Mouse (Mus musculus) heart, embryonic 12.5 days (tissue): Measurements from ENCODE around the gene Zc3h7b. TPM values are rescaled to one million over a fixed set of nuclear protein-coding genes. Genes with fewer than 3 reads are reported as not detected.

Experiments used
- ATAC-seq: fragments of 200-750 bp; cut with Nextera tagmentation; 2 replicates; pipeline ENCODE4 v1.8.0; 2017; ENCODE audit warnings: moderate TSS enrichment, moderate library complexity; ENCODE audit not compliant: insufficient number of reproducible peaks, low FRiP score
- H3K27ac ChIP-seq: fragments of 300-500 bp; sonication (generic); 2 replicates; pipeline ENCODE4 v1.5.1; 2016; ENCODE audit warnings: mild to moderate bottlenecking, moderate library complexity; ENCODE audit not compliant: poor library complexity, severe bottlenecking
- H3K27me3 ChIP-seq: fragments of 300-500 bp; sonication (generic); replicated peaks from 2 replicates; pipeline ENCODE4 v1.6.1; 2016; ENCODE audit warnings: mild to moderate bottlenecking, moderate library complexity
- H3K36me3 ChIP-seq: fragments of 300-500 bp; sonication (generic); 2 replicates; pipeline ENCODE4 v1.6.1; 2016; ENCODE audit warnings: mild to moderate bottlenecking, moderate library complexity
- H3K4me1 ChIP-seq: fragments of 300-500 bp; sonication (generic); replicated peaks from 2 replicates; pipeline ENCODE4 v1.6.1; 2016; ENCODE audit warnings: mild to moderate bottlenecking
- H3K4me2 ChIP-seq: fragments of 300-500 bp; sonication (generic); 2 replicates; pipeline ENCODE4 v1.6.1; 2016; ENCODE audit warnings: mild to moderate bottlenecking, moderate library complexity
- H3K4me3 ChIP-seq: fragments of 300-500 bp; sonication (generic); 2 replicates; pipeline ENCODE4 v1.5.1; 2016; ENCODE audit warnings: mild to moderate bottlenecking
- H3K9ac ChIP-seq: fragments of 300-500 bp; sonication (generic); 2 replicates; pipeline ENCODE4 v1.6.1; 2016; ENCODE audit warnings: mild to moderate bottlenecking, moderate library complexity
- H3K9me3 ChIP-seq: fragments of 300-500 bp; sonication (generic); replicated peaks from 2 replicates; pipeline ENCODE4 v1.6.1; 2016; ENCODE audit warnings: mild to moderate bottlenecking, moderate library complexity
- WGBS: fragments of 180-500 bp; shearing (Covaris S2); methylation state at CpG from one replicate; pipeline ENCODE4 v1.1.7; 2016; 5-methylcytosine and 5-hydroxymethylcytosine counted together
- polyA plus RNA-seq: library from polyadenylated mRNA; unstranded; fragments of >200 nt; fragmentation: Nextera tagmentation; extraction: Ambion mirVana; gene quantifications from 2 replicates; pipeline ENCODE4 v1.2.1, GENCODE M21; 2016

Zc3h7b gene
- polyA plus RNA-seq, 1 experiment from 2014 or later = 27.4 TPM

DNA sequence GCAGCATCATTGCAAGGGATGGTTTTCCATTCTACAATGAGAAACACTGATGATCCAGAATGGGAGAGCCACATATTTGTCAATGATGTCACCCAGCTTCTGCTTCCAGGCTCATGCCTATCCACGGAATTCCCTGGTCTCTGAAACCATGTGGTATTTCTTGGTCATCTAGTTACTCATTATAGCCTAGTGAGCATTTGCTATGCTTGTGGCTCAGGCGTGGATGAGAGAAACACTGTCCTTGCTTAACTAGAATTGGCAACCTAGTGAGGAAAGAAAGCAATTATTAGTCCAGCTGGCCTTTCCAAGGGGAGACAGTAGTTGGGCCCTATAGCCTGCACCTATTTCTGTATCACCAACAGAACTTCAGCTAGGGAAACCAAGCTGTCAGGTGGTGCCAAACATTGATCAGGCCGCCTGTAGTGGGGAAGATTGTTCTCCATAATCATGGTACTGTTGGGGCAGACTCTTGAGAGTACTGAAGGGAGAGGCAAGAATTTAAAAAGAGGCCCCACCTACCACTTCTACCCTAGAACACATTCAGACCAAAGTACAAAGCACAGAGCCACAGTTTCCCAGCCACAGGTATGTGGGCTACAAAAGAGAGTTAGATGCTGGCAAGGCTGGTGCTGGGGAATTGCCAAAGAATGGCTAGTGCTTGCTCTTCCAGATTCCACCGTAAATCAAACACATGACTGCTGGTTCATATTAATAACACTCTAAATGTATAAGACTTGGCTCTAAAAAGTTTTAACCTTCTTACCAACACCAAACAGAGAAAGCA, 62.0 kb downstream of the Zc3h7b start:
- peaks cover 58% of the 10 kb centered on the region for H3K4me1 ChIP-seq
- no peaks in the 10 kb centered on the region for H3K9me3 ChIP-seq
- WGBS = 76% methylated on average over 4 of the region's 4 CpGs
- no peaks in the 10 kb centered on the region for H3K36me3 ChIP-seq
- H3K27me3 ChIP-seq = no peaks in the 10 kb centered on the region
- no peak overlapping the region for H3K4me2 ChIP-seq
- no peak for ATAC-seq
- H3K4me3 ChIP-seq = no peak overlapping the region
- no peak overlapping the region for H3K27ac ChIP-seq
- no peak overlapping the region for H3K9ac ChIP-seq

DNA sequence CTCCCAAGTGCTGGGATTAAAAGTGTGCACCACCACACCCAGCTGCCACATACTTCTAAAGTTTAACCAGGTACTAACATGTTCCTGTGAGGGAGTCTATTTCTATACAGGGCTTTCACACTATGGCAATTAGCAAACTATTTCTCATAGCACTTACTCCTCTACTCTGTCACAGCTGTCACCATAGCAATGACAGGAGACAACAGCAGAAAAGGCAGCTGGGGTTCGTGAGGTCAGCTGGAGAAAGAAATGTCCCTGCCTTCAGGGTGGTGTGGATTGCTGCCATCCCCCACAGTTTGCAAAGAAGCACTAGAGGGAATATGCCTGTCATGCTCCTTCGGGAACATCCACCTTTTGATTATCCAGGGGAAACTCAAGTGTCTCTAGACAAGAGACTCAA, 63.9 kb downstream of the Zc3h7b start:
- no peak overlapping the region for H3K9ac ChIP-seq
- H3K27me3 ChIP-seq = no peaks in the 10 kb centered on the region
- no peaks in the 10 kb centered on the region for H3K9me3 ChIP-seq
- no peak for ATAC-seq
- peaks cover 55% of the 10 kb centered on the region for H3K4me1 ChIP-seq
- H3K36me3 ChIP-seq = no peaks in the 10 kb centered on the region
- no peak overlapping the region for H3K4me2 ChIP-seq
- 53% methylated on average over 2 of the region's 2 CpGs for WGBS
- H3K27ac ChIP-seq = no peak overlapping the region
- no peak overlapping the region for H3K4me3 ChIP-seq

DNA sequence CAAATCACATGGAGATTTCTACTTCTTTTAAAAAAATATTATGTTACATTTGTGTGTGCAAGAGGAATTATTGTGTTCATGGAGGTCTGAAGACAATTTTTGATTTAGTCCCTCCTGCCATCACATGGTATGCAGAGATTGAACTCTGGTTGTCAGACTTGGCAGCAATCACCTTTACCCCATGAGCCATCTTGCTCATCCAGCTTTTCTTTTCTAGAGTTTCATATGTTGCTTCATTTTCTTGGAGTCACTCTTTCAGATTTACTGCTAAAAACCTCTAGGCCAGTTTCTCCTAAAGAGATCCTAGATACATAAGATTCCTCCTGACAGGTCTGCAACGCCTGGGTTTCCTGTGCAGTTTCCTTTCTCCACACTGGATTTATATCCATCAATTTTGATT, 64.7 kb downstream of the Zc3h7b start:
- Histone ChIP-seq H3K4me2 (peak overlapping the region; percentile 80), H3K36me3 (no peaks in the 10 kb centered on the region), H3K9me3 (no peaks in the 10 kb centered on the region), H3K4me1 (peaks cover 49% of the 10 kb centered on the region), H3K9ac (peak overlapping the region; percentile 71; the same call in 1 of the 2 replicates), H3K27ac (peak overlapping the region; percentile 82), H3K4me3 (peak overlapping the region; percentile 65), H3K27me3 (no peaks in the 10 kb centered on the region)
- WGBS = 45% methylated on average over 1 of the region's 1 CpGs
- no peak for ATAC-seq

DNA sequence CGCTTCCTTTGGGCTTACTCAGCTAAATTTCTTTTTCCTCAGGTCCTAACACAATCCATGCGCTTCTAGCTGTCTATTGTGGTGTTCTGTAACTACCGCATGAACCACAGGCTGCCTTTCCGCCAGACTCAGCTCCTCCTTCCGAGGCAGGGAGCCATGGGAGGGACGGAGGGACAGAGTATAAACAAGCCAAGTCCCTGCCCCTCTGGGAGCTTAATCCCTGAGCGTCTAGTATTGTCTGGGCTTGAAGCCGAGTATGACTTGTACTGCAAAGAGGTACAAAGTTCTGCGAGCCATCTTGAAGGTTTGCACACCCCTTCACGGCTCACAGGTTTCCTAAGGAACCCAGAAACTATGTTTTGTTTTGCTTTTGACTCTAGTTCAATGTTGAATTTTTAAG, 65.3 kb downstream of the Zc3h7b start:
- no peak for ATAC-seq
- peak overlapping the region; percentile 65 for H3K4me3 ChIP-seq
- peak overlapping the region; percentile 80 for H3K4me2 ChIP-seq
- peak overlapping the region; percentile 71 for H3K9ac ChIP-seq
- no peaks in the 10 kb centered on the region for H3K9me3 ChIP-seq
- H3K4me1 ChIP-seq = peaks cover 43% of the 10 kb centered on the region
- H3K27me3 ChIP-seq = no peaks in the 10 kb centered on the region
- WGBS = 1% methylated on average over 10 of the region's 10 CpGs
- peak overlapping the region; percentile 82 for H3K27ac ChIP-seq
- peaks cover 3% of the 10 kb centered on the region for H3K36me3 ChIP-seq

DNA sequence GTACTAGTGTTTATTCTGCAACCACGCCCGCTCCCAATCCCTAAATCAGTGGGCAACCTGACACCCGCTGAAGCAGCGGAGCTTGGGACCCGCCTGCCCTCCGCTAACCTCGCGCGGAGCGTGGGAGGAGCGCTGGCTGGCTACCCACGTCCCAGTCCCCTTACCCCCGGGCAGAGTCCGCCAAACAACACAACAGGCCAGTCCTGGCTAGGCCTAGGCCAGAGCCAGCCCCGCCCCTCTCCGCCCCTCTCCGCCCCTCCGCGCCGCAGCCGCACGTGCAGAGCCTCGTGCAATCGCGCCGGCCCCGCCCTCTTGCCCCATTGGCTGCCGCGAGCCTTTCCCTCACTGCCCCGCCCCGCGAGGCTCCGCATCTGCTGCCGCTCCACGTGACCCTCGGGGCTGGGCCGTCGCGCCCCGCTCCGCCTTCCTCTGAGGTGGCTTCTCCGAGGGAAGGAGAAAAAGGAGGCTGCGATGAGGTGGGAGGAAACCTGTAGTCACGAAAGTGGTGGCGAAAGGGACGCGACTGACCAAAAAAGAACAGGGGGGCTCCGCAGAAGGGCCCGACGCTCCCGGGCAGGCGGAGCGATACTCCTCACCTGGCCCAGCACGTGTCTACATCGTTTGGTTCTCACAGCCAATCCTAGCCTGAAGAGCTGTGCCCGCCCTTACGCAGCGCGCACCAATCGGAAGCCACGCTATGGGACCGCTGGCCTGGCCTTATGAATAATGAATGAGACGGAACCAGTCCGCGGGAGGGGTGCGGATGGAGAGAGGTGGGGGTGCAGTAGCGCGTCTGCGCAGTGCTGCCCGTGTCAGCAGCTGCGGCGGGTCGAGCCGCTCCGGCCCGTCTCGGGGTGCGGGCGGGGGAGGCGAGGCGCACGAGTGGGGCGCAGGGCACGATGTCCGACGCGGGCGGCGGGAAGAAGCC, 66.1 kb downstream of the Zc3h7b start:
- Histone ChIP-seq H3K27ac (peak overlapping the region; percentile 82), H3K9me3 (no peaks in the 10 kb centered on the region), H3K4me2 (peak overlapping the region; percentile 80), H3K9ac (peak overlapping the region; percentile 81), H3K36me3 (peaks cover 10% of the 10 kb centered on the region), H3K27me3 (no peaks in the 10 kb centered on the region), H3K4me1 (peaks cover 35% of the 10 kb centered on the region), H3K4me3 (peak overlapping the region; percentile 65)
- peak; percentile 97 for ATAC-seq
- WGBS = under 1% methylated on average over 86 of the region's 89 CpGs

DNA sequence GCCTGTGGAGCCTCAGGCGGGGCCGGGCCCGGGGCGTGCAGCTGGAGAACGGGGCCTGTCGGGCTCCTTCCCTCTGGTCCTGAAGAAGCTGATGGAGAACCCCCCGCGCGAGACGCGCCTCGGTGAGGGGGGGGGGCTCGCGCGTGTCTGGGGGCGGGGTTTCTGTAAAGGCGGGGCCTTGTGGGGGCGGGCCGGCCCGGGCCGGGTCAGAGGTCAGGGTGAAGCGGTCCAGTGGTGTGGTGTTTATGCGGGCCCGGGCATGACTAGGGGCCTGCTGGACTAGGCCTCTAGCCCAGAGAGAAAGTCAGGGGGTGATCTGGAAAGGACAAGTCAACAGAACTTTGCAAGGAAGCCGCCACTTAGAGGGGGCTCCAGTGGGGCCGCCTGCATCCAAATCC, 66.7 kb downstream of the Zc3h7b start:
- no peaks in the 10 kb centered on the region for H3K9me3 ChIP-seq
- WGBS = under 1% methylated on average over 25 of the region's 26 CpGs
- H3K27ac ChIP-seq = peak overlapping the region; percentile 60
- peak overlapping the region; percentile 81 for H3K9ac ChIP-seq
- no peaks in the 10 kb centered on the region for H3K27me3 ChIP-seq
- peaks cover 15% of the 10 kb centered on the region for H3K36me3 ChIP-seq
- peak overlapping the region; percentile 65 for H3K4me3 ChIP-seq
- peaks cover 29% of the 10 kb centered on the region for H3K4me1 ChIP-seq
- ATAC-seq = peak; percentile 50
- H3K4me2 ChIP-seq = peak overlapping the region; percentile 80

DNA sequence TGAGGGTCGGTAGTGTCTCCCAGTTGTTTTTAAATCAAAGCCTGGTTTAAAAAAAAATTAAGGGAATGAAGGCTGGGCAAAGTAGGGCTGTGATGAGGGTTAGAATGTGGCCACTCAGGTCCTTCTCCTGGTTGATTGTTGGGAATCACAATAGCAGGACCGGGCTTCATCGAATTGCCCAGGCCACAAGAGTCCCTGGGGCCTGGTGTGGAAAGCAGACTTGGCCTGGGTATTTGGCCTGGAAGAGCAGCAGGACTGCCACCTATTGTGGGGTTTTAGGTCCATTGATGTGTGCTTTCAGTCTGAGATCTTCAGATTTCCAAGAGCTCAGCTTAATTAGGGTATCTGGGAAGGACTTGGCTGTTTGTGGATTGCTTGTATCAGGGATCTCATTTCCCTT, 67.4 kb downstream of the Zc3h7b start:
- H3K4me2 ChIP-seq = peak overlapping the region; percentile 80
- peaks cover 27% of the 10 kb centered on the region for H3K4me1 ChIP-seq
- H3K4me3 ChIP-seq = peak overlapping the region; percentile 65
- peak overlapping the region; percentile 81 for H3K9ac ChIP-seq
- 45% methylated on average over 3 of the region's 3 CpGs for WGBS
- peaks cover 22% of the 10 kb centered on the region for H3K36me3 ChIP-seq
- H3K9me3 ChIP-seq = no peaks in the 10 kb centered on the region
- no peak overlapping the region for H3K27ac ChIP-seq
- no peaks in the 10 kb centered on the region for H3K27me3 ChIP-seq
- ATAC-seq = no peak

DNA sequence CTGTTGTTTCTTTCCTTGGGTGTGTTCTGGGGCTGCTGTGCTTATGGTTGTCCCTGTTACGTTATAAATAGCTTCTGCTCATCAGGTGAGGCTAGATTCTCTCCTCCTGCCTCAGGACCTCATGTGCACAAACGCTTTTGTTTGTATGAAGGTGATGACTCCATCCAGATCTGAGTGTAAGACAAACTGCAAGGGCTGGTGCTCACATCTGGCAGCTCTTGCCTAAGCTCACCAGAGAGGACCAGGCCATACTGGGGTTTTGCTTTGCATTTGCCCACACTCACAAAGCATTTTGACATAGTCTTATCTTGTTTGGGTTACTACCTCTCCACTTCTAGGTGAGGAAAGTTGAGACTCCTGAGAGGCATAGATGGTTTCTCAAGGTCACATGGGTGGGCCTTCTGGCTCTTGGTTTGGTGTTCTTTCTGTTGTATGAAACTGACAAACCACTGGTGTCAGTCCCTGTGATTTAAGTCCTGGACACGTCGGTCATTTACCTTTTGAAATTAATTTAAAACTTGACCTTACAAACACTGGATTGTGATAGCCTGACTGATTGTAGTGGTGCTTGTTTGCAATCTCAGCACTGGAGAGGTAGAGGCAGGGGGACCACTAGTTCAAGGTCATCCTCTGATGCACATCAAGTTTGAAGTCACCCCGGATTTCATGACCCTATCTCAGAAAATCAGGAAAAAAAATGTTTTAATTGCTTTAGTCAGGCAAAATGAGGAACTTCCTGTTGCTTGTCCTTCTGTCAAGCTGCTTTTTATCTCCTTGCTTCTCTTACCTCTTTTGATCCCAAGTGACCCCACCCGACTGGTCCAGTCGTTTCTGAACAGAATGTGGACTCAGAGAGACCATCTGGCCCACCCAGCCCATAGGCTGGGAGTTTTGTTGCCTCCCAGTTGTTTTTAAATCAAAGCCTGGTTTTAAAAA, 68.1 kb downstream of the Zc3h7b start:
- H3K27me3 ChIP-seq = no peaks in the 10 kb centered on the region
- WGBS = 64% methylated on average over 7 of the region's 7 CpGs
- no peak overlapping the region for H3K27ac ChIP-seq
- H3K4me2 ChIP-seq = peak overlapping the region; percentile 80
- no peaks in the 10 kb centered on the region for H3K9me3 ChIP-seq
- peak overlapping the region; percentile 81; the same call in 1 of the 2 replicates for H3K9ac ChIP-seq
- peaks cover 27% of the 10 kb centered on the region for H3K4me1 ChIP-seq
- no peak overlapping the region; the same call in 1 of the 2 replicates for H3K4me3 ChIP-seq
- ATAC-seq = no peak
- peaks cover 27% of the 10 kb centered on the region for H3K36me3 ChIP-seq

DNA sequence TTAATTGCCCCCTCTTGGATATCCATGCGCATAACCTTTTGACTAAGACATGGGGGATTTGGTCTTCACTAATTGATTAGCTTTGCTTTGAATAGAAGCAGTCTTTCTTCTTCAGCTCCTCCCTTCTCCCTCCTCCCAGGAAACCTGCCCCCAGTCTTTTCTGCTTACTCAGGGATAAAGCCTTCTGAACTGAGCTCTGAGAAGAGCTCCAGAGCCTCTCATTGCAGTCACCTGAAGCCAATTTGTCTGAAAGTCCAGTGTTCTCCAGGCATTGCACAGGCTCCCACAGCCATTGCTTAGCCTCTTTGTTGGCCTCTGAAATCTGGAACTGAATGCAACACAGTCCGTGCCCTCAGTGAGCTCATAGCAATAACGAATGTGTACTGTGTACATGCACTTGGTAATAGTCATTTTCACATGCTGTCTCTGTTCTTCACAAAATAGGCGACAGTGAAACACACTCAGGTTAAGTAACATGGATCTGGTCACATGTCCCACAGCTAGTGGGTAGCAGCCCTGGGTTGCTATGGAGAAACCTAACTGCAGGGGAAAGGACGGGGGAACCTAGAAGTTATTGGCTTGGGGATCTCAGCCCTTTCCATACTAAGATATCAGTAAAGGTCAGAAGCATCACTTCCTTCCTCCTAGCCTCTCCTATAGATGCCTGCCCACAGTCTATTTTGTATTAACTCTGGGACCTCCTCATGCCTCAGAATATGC, 69.3 kb downstream of the Zc3h7b start:
- H3K4me2 ChIP-seq = no peak overlapping the region
- peaks cover 21% of the 10 kb centered on the region for H3K4me1 ChIP-seq
- no peak for ATAC-seq
- 72% methylated on average over 5 of the region's 5 CpGs for WGBS
- H3K9me3 ChIP-seq = no peaks in the 10 kb centered on the region
- H3K36me3 ChIP-seq = peaks cover 36% of the 10 kb centered on the region
- no peak overlapping the region for H3K4me3 ChIP-seq
- H3K9ac ChIP-seq = no peak overlapping the region
- no peak overlapping the region for H3K27ac ChIP-seq
- H3K27me3 ChIP-seq = no peaks in the 10 kb centered on the region

DNA sequence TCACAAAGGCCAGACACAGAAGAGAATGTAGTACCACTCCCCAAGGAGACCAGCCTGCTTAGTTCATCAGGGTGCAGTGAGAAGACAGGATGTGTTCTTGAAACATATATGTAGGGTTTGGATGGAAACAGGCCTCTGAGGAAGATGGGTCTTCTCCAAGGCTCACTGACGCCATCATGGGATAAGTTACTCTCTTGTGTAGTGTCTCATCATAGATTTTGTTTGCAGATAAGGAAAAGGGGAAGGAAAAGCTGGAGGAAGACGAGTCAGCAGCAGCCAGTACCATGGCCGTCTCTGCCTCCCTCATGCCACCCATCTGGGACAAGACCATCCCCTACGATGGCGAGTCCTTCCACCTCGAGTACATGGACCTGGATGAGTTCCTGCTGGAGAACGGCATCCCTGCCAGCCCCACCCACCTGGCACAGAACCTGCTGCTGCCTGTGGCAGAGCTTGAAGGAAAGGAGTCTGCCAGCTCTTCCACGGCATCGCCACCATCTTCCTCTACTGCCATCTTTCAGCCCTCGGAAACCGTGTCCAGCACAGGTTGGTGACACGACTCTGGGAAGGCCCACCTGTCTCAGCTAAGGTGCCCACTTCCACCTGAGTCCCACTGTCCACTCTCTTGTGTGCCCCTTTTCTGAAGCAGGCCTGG, 70.0 kb downstream of the Zc3h7b start:
- H3K27ac ChIP-seq = no peak overlapping the region

More for the DNA sequence above, 70.0 kb downstream of the Zc3h7b start:
- Histone ChIP-seq H3K9me3 (no peaks in the 10 kb centered on the region), H3K9ac (no peak overlapping the region), H3K27me3 (no peaks in the 10 kb centered on the region), H3K4me3 (no peak overlapping the region), H3K4me1 (peaks cover 16% of the 10 kb centered on the region), H3K4me2 (no peak overlapping the region), H3K36me3 (peaks cover 43% of the 10 kb centered on the region)
- ATAC-seq = no peak
- WGBS = 84% methylated on average over 12 of the region's 12 CpGs
